Mouse (Mus musculus): ENCODE data around the gene Nanog.

DNA sequence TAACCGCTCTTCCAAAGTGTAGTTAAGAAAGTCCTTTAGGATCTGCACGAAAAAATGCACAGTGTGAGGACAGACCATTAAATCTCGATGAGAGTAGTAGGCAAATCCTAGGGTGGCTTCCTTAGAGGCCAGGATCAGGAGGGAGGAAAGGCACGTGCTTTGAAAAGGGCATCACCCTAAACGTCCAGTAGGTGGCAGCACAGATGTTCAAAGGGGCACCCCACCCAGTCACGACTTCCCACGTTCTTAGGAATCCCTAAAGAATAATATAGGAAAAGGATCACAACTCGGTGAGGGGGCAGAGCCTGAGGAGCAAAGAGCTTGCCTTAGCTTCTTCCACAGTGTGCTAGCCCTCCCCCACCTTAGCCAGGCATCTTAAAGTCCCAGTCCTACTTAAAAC is 32.7 kb downstream of the Nanog start:
- TF ChIP-seq CTCF (IDR thresholded peaks at IDR 0.05; ENCODE audit: borderline replicate concordance, control insufficient read depth, extremely low read depth, insufficient read depth, low read length, poor library complexity) (peak; percentile 64; the same call in 1 of the 2 replicates), POLR2A (IDR thresholded peaks at IDR 0.05; ENCODE audit: control insufficient read depth, extremely low read depth, insufficient read depth, low read length, poor library complexity) (no peak)
